34 mouse cellular contexts compared by ENCODE assay signal in the genomic region with DNA sequence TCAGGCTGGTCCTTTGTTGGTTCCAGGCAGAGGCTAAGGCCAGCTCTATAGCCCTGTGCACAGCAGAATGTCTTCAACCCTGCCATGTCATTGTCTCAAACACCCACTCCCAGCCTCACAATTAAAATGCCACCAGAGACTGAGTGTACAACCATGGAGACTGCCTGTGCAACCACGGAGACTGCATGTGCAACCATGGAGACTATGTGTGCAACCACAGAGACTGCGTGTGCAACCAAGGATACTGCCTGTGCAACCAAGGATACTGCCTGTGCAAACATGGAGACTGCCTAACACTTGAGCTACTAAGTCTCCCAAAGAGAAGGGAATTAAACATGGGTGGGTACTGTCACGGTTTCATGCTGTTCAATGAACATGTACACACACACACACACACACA. TPM values are rescaled to one million over a fixed set of nuclear protein-coding genes. Genes with fewer than 3 reads are reported as not detected.
"Had no signal": no experiment of that assay in that cellular context is flagged by ENCODE, and none has a peak within 500 bp of the region (broad histone marks: within the 10 kb centered on the region; RNA-seq: fewer than 3 reads in every experiment).

No protein-coding gene starts in this region.

- H3K9me3 ChIP-seq: heart, embryonic 10.5 days; heart, embryonic 12.5 days; heart, embryonic 13.5 days; heart, embryonic 15.5 days; hindbrain, embryonic 10.5 days; hindbrain, embryonic 12.5 days; hindbrain, embryonic 13.5 days; hindbrain, embryonic 15.5 days; intestine, embryonic 15.5 days; kidney, embryonic 15.5 days had no signal

- ATAC-seq: inflammation-experienced regulatory T-cells, adult 6 months; intestine, embryonic 15.5 days; intestine, embryonic 16.5 days; intestine, postnatal 0 days had no signal

- H3K9ac ChIP-seq: heart, embryonic 12.5 days; heart, embryonic 13.5 days; heart, embryonic 15.5 days; hindbrain, embryonic 12.5 days; hindbrain, embryonic 13.5 days; hindbrain, embryonic 14.5 days; hindbrain, embryonic 15.5 days; intestine, embryonic 15.5 days; kidney, embryonic 15.5 days had no signal

- H3K4me2 ChIP-seq: heart, embryonic 11.5 days; heart, embryonic 12.5 days; heart, embryonic 13.5 days; heart, embryonic 15.5 days; hindbrain, embryonic 12.5 days; hindbrain, embryonic 13.5 days; hindbrain, embryonic 14.5 days; hindbrain, embryonic 15.5 days; intestine, embryonic 15.5 days; kidney, embryonic 15.5 days had no signal

- H3K27me3 ChIP-seq: heart, embryonic 12.5 days; heart, embryonic 13.5 days; intestine, embryonic 15.5 days; kidney, embryonic 15.5 days had no signal

- H3K36me3 ChIP-seq: heart, embryonic 13.5 days; heart, embryonic 15.5 days; hindbrain, embryonic 10.5 days; hindbrain, embryonic 12.5 days; hindbrain, embryonic 13.5 days; hindbrain, embryonic 15.5 days; intestine, embryonic 15.5 days; kidney, embryonic 15.5 days had no signal

- H3K27ac ChIP-seq: heart, embryonic 10.5 days; heart, embryonic 13.5 days; heart, embryonic 15.5 days; hindbrain, embryonic 10.5 days; hindbrain, embryonic 12.5 days; hindbrain, embryonic 13.5 days; hindbrain, embryonic 14.5 days; hindbrain, embryonic 15.5 days; intestine, embryonic 15.5 days; kidney, embryonic 15.5 days; kidney, postnatal 0 days; layer of hippocampus, adult 2 months; left cerebral cortex, adult 2 months had no signal

- H3K4me3 ChIP-seq: heart, embryonic 10.5 days; heart, embryonic 12.5 days; heart, embryonic 13.5 days; heart, embryonic 15.5 days; hindbrain, embryonic 10.5 days; hindbrain, embryonic 12.5 days; hindbrain, embryonic 13.5 days; hindbrain, embryonic 15.5 days; intestine, embryonic 15.5 days; kidney, embryonic 15.5 days; layer of hippocampus, adult 2 months; left cerebral cortex, adult 2 months had no signal

- DNase-seq: heart, postnatal 10 days; heart, postnatal 14 days; heart, postnatal 36 days; heart, postnatal 4 days; kidney, adult 11 months; kidney, adult 18-20 months; kidney, adult 2 months; kidney, adult 8-10 months; kidney, adult 9 months; kidney, postnatal 10 days; kidney, postnatal 14 days; kidney, postnatal 25 days; kidney, postnatal 36 days; kidney, postnatal 4 days; layer of hippocampus, postnatal 36 days had no signal

- H3K4me1 ChIP-seq: hindbrain, embryonic 13.5 days; hindbrain, embryonic 15.5 days had no signal

RNA-seq across cellular contexts. Expression of a gene that starts 22.8 kb away (rescaled TPM):
- total RNA-seq: hematopoietic stem cell, adult 5-6 weeks had no signal
- polyA plus RNA-seq: inflammation-experienced regulatory T-cells, adult 6 months had no signal
